ENCODE assay signal across 15 mouse cellular contexts in genomic region chr4:40725554-40725953, GRCm38 (mm10). TPM values are rescaled to one million over a fixed set of nuclear protein-coding genes. Genes with fewer than 3 reads are reported as not detected.
DNase-seq lines count a peak whose midpoint lies in the region; ATAC-seq and TF ChIP-seq lines count a peak whose summit lies in the region.
"Had no signal": no experiment of that assay in that cellular context is flagged by ENCODE, and none has a peak within 500 bp of the region (broad histone marks: within the 10 kb centered on the region; RNA-seq: fewer than 3 reads in every experiment).

No protein-coding gene starts in this region.

- H3K4me3 ChIP-seq in heart, embryonic 13.5 days: peak overlapping the region; percentile 78; the same call in 1 of the 2 replicates
- H3K4me3 ChIP-seq in midbrain, embryonic 12.5 days: no peak overlapping the region
- no peak overlapping the region for H3K4me3 ChIP-seq in midbrain, postnatal 0 days (ENCODE audit: low read depth, low read length)
- H3K4me3 ChIP-seq in hindbrain, embryonic 13.5 days: peak overlapping the region; percentile 85; the same call in 1 of the 2 replicates
- H3K4me3 ChIP-seq in liver, postnatal 0 days (ENCODE audit: low read depth, low read length): no peak overlapping the region

- no peaks in the 10 kb centered on the region for H3K27me3 ChIP-seq in heart, embryonic 13.5 days (replicated peaks)
- H3K27me3 ChIP-seq in midbrain, embryonic 12.5 days: no peaks in the 10 kb centered on the region
- H3K27me3 ChIP-seq in midbrain, postnatal 0 days (ENCODE audit: insufficient read depth, low read length): no peaks in the 10 kb centered on the region
- H3K27me3 ChIP-seq in hindbrain, embryonic 13.5 days: no peaks in the 10 kb centered on the region
- no peaks in the 10 kb centered on the region for H3K27me3 ChIP-seq in liver, postnatal 0 days (ENCODE audit: insufficient read depth, low read length)
- H3K27me3 ChIP-seq: embryonic facial prominence, embryonic 15.5 days; Patski had no signal

- H3K4me1 ChIP-seq in heart, embryonic 13.5 days: peaks cover 48% of the 10 kb centered on the region
- H3K4me1 ChIP-seq in midbrain, embryonic 12.5 days: peaks cover 37% of the 10 kb centered on the region
- H3K4me1 ChIP-seq in midbrain, postnatal 0 days (ENCODE audit: insufficient read depth, low read length): peaks cover 11% of the 10 kb centered on the region; the same call in 1 of the 2 replicates
- H3K4me1 ChIP-seq in hindbrain, embryonic 13.5 days (replicated peaks): peaks cover 56% of the 10 kb centered on the region
- H3K4me1 ChIP-seq in liver, postnatal 0 days (ENCODE audit: insufficient read depth): peaks cover 23% of the 10 kb centered on the region

- no peak overlapping the region for H3K9ac ChIP-seq in heart, embryonic 13.5 days
- H3K9ac ChIP-seq in midbrain, embryonic 12.5 days (replicated peaks): no peak overlapping the region
- H3K9ac ChIP-seq in midbrain, postnatal 0 days (replicated peaks; ENCODE audit: low read length, poor library complexity, severe bottlenecking): no peak overlapping the region
- H3K9ac ChIP-seq in hindbrain, embryonic 13.5 days: no peak overlapping the region
- H3K9ac ChIP-seq in liver, postnatal 0 days (replicated peaks): no peak overlapping the region
- H3K9ac ChIP-seq: embryonic facial prominence, embryonic 15.5 days had no signal

- peaks cover 64% of the 10 kb centered on the region for H3K36me3 ChIP-seq in heart, embryonic 13.5 days
- H3K36me3 ChIP-seq in midbrain, embryonic 12.5 days: peaks cover 47% of the 10 kb centered on the region
- H3K36me3 ChIP-seq in midbrain, postnatal 0 days (ENCODE audit: insufficient read depth, low read length): peaks cover 2% of the 10 kb centered on the region; the same call in 1 of the 2 replicates
- peaks cover 50% of the 10 kb centered on the region for H3K36me3 ChIP-seq in hindbrain, embryonic 13.5 days
- H3K36me3 ChIP-seq in liver, postnatal 0 days (replicated peaks; ENCODE audit: insufficient read depth, low read length): peaks cover 35% of the 10 kb centered on the region

- TF ChIP-seq CTCF in midbrain, postnatal 0 days (IDR thresholded peaks at IDR 0.05): no peak
- no peak for TF ChIP-seq CTCF in liver, postnatal 0 days (IDR thresholded peaks at IDR 0.05; ENCODE audit: low read depth)

- H3K9me3 ChIP-seq in heart, embryonic 13.5 days: no peaks in the 10 kb centered on the region
- no peaks in the 10 kb centered on the region for H3K9me3 ChIP-seq in midbrain, embryonic 12.5 days
- H3K9me3 ChIP-seq in midbrain, postnatal 0 days (ENCODE audit: low read length): no peaks in the 10 kb centered on the region
- no peaks in the 10 kb centered on the region for H3K9me3 ChIP-seq in hindbrain, embryonic 13.5 days
- no peaks in the 10 kb centered on the region for H3K9me3 ChIP-seq in liver, postnatal 0 days (ENCODE audit: low read length)
- H3K9me3 ChIP-seq: embryonic facial prominence, embryonic 15.5 days had no signal

- TF ChIP-seq EP300 in liver, postnatal 0 days (IDR thresholded peaks at IDR 0.05; ENCODE audit: low read depth): no peak; the same call in 1 of the 2 replicates

- no peak for ATAC-seq in heart, embryonic 13.5 days (ENCODE audit: extremely low read depth, insufficient number of reproducible peaks, low FRiP score, low TSS enrichment)
- no peak for ATAC-seq in midbrain, embryonic 12.5 days (ENCODE audit: low FRiP score, low read depth)
- no peak for ATAC-seq in midbrain, postnatal 0 days (ENCODE audit: low FRiP score)
- ATAC-seq in hindbrain, embryonic 13.5 days (ENCODE audit: low FRiP score): no peak
- no peak for ATAC-seq in liver, postnatal 0 days
- ATAC-seq: Patski had no signal

- H3K4me2 ChIP-seq in heart, embryonic 13.5 days: peak overlapping the region; percentile 84
- peak overlapping the region; percentile 77; the same call in 1 of the 2 replicates for H3K4me2 ChIP-seq in midbrain, embryonic 12.5 days (replicated peaks)
- H3K4me2 ChIP-seq in midbrain, postnatal 0 days (ENCODE audit: low read depth, low read length, poor library complexity, severe bottlenecking): no peak overlapping the region
- peak overlapping the region; percentile 81 for H3K4me2 ChIP-seq in hindbrain, embryonic 13.5 days
- H3K4me2 ChIP-seq in liver, postnatal 0 days (ENCODE audit: low read depth, low read length): peak overlapping the region; percentile 72; the same call in 1 of the 2 replicates

- intact Hi-C loops in heart, postnatal 10 days (cut with DNase I): no loop called here

- no peak overlapping the region for H3K27ac ChIP-seq in heart, embryonic 13.5 days (replicated peaks)
- H3K27ac ChIP-seq in midbrain, embryonic 12.5 days (replicated peaks): no peak overlapping the region
- no peak overlapping the region for H3K27ac ChIP-seq in midbrain, postnatal 0 days (ENCODE audit: low read depth, low read length)
- H3K27ac ChIP-seq in hindbrain, embryonic 13.5 days: no peak overlapping the region
- H3K27ac ChIP-seq in liver, postnatal 0 days (ENCODE audit: low read depth): no peak overlapping the region
- H3K27ac ChIP-seq: embryonic facial prominence, embryonic 15.5 days had no signal

- no peak for DNase-seq in heart, postnatal 10 days
- DNase-seq in midbrain, postnatal 0 days (ENCODE audit: low spot score): no peak
- DNase-seq in liver, postnatal 0 days: no peak
- no peak for DNase-seq in cerebellum, adult 11 months
- no peak for DNase-seq in spleen, adult 12 weeks (ENCODE audit: low spot score)
- DNase-seq: adrenal gland, postnatal 36 days; cerebellum, adult 8-10 months; layer of hippocampus, adult 9-11 months; lung, adult 2 months; right cerebral cortex, adult 18-20 months had no signal

RNA-seq across cellular contexts. Expression of gene Dnaja1, which starts 3.6 kb away (rescaled TPM):
- 243 and 287 TPM in 2 replicates for polyA plus RNA-seq in heart, embryonic 13.5 days (2015; fragmentation: Nextera tagmentation; extraction: Ambion mirVana)
- 100 to 1,000 TPM in 1 of 2 experiments, 10 to 100 TPM in 1; 95.0 to 120 TPM for total RNA-seq in heart, postnatal 10 days (2021)
- 623 and 674 TPM in 2 replicates for polyA plus RNA-seq in midbrain, embryonic 12.5 days (2016; fragmentation: Nextera tagmentation; extraction: Ambion mirVana)
- 104 and 140 TPM in 2 replicates for total RNA-seq in midbrain, postnatal 0 days (2014; rRNA removed)
- polyA plus RNA-seq in midbrain, postnatal 0 days (2015; fragmentation: Nextera tagmentation; extraction: Ambion mirVana): 585 and 650 TPM in 2 replicates
- polyA plus RNA-seq in hindbrain, embryonic 13.5 days (2015; fragmentation: Nextera tagmentation; extraction: Ambion mirVana): 792 and 817 TPM in 2 replicates
- polyA plus RNA-seq in liver, postnatal 0 days (2015; fragmentation: Nextera tagmentation; extraction: Ambion mirVana): 180 and 183 TPM in 2 replicates

RNA-seq across cellular contexts. Expression of gene Aptx, which starts 22.6 kb away (rescaled TPM):
- polyA plus RNA-seq in heart, embryonic 13.5 days (2015; fragmentation: Nextera tagmentation; extraction: Ambion mirVana): 25.0 and 29.0 TPM in 2 replicates
- 10 to 100 TPM; 18.0 to 18.1 TPM for total RNA-seq in heart, postnatal 10 days (2021)
- polyA plus RNA-seq in midbrain, embryonic 12.5 days (2016; fragmentation: Nextera tagmentation; extraction: Ambion mirVana): 48.0 and 50.8 TPM in 2 replicates
- total RNA-seq in midbrain, postnatal 0 days (2014; rRNA removed): 17.3 and 18.4 TPM in 2 replicates
- 31.3 and 34.6 TPM in 2 replicates for polyA plus RNA-seq in midbrain, postnatal 0 days (2015; fragmentation: Nextera tagmentation; extraction: Ambion mirVana)
- 54.1 and 54.5 TPM in 2 replicates for polyA plus RNA-seq in hindbrain, embryonic 13.5 days (2015; fragmentation: Nextera tagmentation; extraction: Ambion mirVana)
- polyA plus RNA-seq in liver, postnatal 0 days (2015; fragmentation: Nextera tagmentation; extraction: Ambion mirVana): 11.6 and 12.0 TPM in 2 replicates

RNA-seq across cellular contexts. Expression of gene Smu1, which starts 32.2 kb away (rescaled TPM):
- 95.7 and 107 TPM in 2 replicates for polyA plus RNA-seq in heart, embryonic 13.5 days (2015; fragmentation: Nextera tagmentation; extraction: Ambion mirVana)
- total RNA-seq in heart, postnatal 10 days (2021): 10 to 100 TPM; 38.7 to 40.8 TPM
- polyA plus RNA-seq in midbrain, embryonic 12.5 days (2016; fragmentation: Nextera tagmentation; extraction: Ambion mirVana): 149 and 154 TPM in 2 replicates
- total RNA-seq in midbrain, postnatal 0 days (2014; rRNA removed): 61.3 and 69.1 TPM in 2 replicates
- polyA plus RNA-seq in midbrain, postnatal 0 days (2015; fragmentation: Nextera tagmentation; extraction: Ambion mirVana): 94.4 and 97.6 TPM in 2 replicates
- 130 and 131 TPM in 2 replicates for polyA plus RNA-seq in hindbrain, embryonic 13.5 days (2015; fragmentation: Nextera tagmentation; extraction: Ambion mirVana)
- 52.5 and 56.8 TPM in 2 replicates for polyA plus RNA-seq in liver, postnatal 0 days (2015; fragmentation: Nextera tagmentation; extraction: Ambion mirVana)

Comparison
In these comparisons a context has a peak if more than half of its experiments do, and no peak if none do; other contexts are left out.
1. H3K4me3 ChIP-seq: peak in heart, embryonic 13.5 days (single experiment) and hindbrain, embryonic 13.5 days (single experiment); none in midbrain, embryonic 12.5 days (single experiment), midbrain, postnatal 0 days (single experiment) and liver, postnatal 0 days (single experiment).